Mouse (Mus musculus) bone marrow macrophage, adult 2 months (primary cell): ENCODE results near the gene Spaca4. TPM values are rescaled to one million over a fixed set of nuclear protein-coding genes. Genes with fewer than 3 reads are reported as not detected.

Source experiments
- H3K27ac ChIP-seq: 2 replicates; pipeline ENCODE4 v1.5.1; 2012; ENCODE audit warnings: low read depth, low read length; ENCODE audit not compliant: insufficient read depth
- H3K4me1 ChIP-seq: 2 replicates; pipeline ENCODE4 v1.6.1; 2012; ENCODE audit warnings: low read length; ENCODE audit not compliant: control insufficient read depth, insufficient read depth
- H3K4me3 ChIP-seq: 2 replicates; pipeline ENCODE4 v1.5.1; 2012; ENCODE audit warnings: mild to moderate bottlenecking, low read length, moderate library complexity; ENCODE audit not compliant: insufficient read depth
- CTCF ChIP-seq: IDR thresholded peaks from 2 replicates; pipeline ENCODE4 v1.5.1; 2012; ENCODE audit warnings: low read depth, mild to moderate bottlenecking, low read length, moderate library complexity
- POLR2A ChIP-seq: IDR thresholded peaks from 2 replicates; pipeline ENCODE4 v1.6.1; 2012; ENCODE audit warnings: mild to moderate bottlenecking, low read depth, low read length, borderline replicate concordance
- polyA plus RNA-seq: library from polyadenylated mRNA; stranded (reverse); fragments of >200 nt; gene quantifications from 2 replicates; pipeline ENCODE4 v1.2.4, GENCODE M21; 2012; ENCODE audit not compliant: missing spikeins, insufficient read depth, insufficient read length

Gene Spaca4
- polyA plus RNA-seq, 1 experiment = not detected

DNA sequence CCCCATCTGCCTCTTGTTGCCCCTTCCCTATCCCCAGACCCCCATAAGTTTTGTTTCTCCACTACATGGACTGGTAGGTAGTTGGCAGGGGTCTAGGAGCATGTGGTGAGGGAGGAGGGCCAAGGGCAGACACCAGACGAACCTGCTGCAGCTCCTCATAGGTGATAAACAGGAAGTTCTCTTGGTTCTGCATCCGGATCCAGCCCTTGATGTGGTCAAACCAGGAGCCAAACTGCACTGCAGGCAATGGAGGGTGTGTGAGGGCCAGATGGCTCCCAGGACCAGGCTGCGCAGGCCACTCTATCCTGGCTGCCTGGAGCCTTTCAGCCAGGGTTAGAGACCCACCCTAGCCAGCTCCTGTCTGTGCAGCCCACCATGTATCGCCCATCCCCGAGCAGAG is 7.9 kb upstream of the Spaca4 start:
- H3K4me1 ChIP-seq = no peaks in the 10 kb centered on the region
- TF ChIP-seq CTCF (no peak), POLR2A (no peak)
- H3K4me3 ChIP-seq = no peak overlapping the region
- H3K27ac ChIP-seq = no peak overlapping the region

DNA sequence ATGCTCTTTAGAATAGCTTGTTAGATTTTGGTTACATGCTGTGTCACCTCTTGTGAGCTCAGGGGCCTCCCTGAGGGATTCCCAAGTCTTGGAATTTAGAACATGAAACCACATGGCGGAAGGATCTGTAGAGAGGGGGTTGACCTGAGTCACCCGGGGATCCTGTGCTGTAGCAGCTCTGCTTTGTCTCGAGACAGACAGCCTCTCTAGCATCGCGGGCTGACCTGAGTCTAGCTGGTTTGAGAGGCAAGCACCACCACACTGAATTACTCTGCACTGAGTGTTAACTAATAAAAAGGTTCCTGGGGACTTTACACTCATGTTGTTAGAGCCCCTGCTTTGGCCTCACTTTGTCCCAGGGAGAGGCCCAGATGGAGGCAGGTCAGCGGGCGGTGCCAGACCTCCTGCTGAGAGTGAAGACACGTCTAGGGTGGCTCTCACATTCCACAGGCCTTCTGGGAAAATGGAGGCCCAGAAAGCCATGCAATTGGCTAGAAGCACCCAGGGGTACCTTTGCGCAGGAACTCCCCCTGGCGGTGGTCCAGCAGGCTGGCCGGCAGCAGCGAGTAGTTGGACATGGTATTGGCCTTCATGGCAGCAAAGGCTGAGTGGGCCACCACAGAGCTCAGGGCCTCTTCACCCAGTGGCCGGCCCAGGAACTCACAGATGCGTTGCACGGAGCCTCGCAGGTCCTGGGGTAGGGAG is 5.3 kb upstream of the Spaca4 start:
- TF ChIP-seq CTCF (no peak), POLR2A (no peak)
- H3K4me1 ChIP-seq = no peaks in the 10 kb centered on the region
- H3K27ac ChIP-seq = no peak overlapping the region
- no peak overlapping the region for H3K4me3 ChIP-seq

DNA sequence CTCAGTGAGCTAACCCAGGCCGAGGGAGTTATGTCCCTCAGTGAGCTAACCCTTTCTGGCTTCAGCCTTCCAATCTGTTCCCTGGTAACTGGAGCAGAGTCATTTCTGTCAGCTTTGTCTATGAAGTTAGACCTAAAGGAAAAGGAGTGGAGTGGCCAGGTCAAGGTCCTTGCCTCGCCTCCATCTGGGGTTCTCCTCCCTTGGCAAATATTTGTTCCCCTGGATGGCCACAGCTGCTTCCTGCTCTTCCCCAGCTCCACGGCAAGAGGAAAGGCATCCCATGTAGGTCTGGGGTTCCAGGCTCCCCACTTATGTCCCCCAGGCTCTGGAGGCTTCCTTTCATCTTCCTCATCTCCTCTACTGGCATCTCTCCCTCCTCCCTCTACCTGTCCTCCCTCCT is 2.0 kb upstream of the Spaca4 start:
- H3K27ac ChIP-seq = no peak overlapping the region
- TF ChIP-seq POLR2A = no peak
- no peak for TF ChIP-seq CTCF
- no peak overlapping the region for H3K4me3 ChIP-seq
- no peaks in the 10 kb centered on the region for H3K4me1 ChIP-seq

DNA sequence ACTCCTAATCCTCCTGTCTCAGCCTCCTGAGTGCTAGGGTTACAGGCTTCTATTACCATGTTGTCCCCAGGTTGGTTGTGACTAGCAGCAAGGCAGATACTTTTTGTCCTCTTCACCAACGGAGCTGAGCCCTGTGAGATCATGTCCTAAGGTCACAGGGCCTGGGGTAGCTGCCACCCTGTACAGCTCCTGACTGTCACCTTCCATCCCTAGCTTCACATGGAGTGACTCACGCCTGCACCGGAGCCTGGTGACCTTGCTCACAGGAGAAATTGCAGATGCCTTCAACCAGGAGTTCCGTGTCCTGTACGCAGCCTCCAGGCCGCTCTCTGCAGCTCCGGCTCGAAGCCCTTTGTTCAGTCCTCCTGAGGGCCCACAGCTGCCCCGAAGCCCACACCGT is 806 bp upstream of the Spaca4 start:
- Histone ChIP-seq H3K4me3 (no peak overlapping the region), H3K4me1 (no peaks in the 10 kb centered on the region), H3K27ac (no peak overlapping the region)
- TF ChIP-seq CTCF = no peak
- TF ChIP-seq POLR2A = no peak

DNA sequence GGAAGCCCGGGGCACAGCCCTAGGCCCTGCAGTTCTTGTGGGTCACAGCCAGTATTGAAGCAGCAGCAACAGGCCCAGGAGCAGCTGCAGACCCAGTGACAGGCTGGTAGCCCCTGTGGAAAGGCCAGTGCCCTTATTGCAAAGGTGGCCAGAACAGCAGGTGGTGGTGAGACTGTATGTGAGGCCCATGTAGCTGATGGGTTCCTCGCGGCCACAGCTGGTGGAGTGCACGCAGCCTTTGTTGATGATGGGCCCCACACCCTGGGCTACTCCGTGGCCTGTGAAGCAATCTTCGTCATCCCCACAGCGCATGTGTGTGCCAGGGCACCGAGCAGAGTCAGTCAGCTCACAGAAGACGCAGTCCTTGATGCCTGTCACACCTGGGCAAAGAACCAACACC is 462 bp downstream of the Spaca4 start:
- H3K27ac ChIP-seq = no peak overlapping the region
- no peak overlapping the region for H3K4me3 ChIP-seq
- TF ChIP-seq POLR2A (no peak), CTCF (no peak)
- no peaks in the 10 kb centered on the region for H3K4me1 ChIP-seq

DNA sequence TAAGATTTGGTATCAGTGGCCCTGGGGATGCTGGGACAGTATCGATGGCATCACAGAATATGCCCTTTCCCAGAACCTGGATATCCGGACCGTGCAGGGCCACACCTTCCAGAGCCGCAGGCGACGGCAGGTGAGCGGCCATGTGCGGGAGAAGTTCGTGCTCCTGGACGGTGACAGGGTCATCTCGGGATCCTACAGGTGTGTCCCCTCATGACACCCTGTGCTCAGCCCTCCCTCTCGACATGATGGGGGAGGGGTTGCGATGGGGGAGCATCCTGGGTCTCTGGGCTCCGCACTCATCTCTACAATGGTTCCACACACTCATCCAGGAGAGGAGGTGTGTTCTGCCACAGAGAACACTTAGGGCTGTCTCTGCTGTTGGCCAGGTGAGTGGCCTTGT is 1.8 kb downstream of the Spaca4 start:
- H3K4me1 ChIP-seq = peaks cover 3% of the 10 kb centered on the region; the same call in 1 of the 2 replicates

DNA sequence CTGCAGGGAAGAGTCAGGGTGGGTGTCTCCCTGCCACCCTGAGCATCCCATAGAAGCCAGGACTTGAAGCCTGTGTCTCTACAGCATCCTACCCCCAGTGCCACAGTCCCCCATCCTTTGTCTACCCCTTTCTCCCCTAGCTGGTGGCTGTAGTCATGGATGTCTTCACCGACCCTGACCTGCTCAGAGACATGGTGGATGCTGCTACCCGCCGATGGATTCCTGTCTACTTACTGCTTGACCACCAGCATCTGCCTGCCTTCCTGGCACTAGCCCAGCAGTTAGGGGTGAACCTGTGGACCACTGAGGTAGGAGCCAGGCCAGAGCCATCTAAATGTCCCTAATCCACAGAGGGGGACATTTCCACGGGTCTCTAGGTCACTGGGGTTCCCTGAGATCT is 2.3 kb downstream of the Spaca4 start:
- peaks cover 3% of the 10 kb centered on the region; the same call in 1 of the 2 replicates for H3K4me1 ChIP-seq
- TF ChIP-seq POLR2A (no peak), CTCF (no peak)
- no peak overlapping the region for H3K27ac ChIP-seq
- no peak overlapping the region for H3K4me3 ChIP-seq

More for the DNA sequence above, 1.8 kb downstream of the Spaca4 start:
- H3K27ac ChIP-seq = no peak overlapping the region
- no peak overlapping the region for H3K4me3 ChIP-seq
- TF ChIP-seq POLR2A (no peak), CTCF (no peak)

DNA sequence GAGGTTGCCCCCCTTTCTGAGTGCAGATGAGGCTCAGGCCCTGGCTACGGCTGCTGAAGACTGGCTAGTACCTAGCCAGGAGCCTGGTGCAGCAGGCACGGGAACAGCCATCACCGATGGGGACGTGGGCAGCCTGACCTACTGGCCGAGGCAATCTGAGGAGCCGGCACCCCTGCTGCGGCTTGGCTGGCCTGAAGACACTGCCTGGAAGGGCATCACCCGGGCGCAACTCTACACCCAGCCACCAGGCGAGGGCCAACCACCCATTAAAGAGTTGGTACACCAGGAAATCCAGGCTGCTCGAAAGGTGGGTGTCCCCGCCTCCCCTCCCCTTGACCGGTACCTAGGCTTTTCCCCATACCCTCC is 3.3 kb downstream of the Spaca4 start:
- TF ChIP-seq POLR2A = no peak
- no peak for TF ChIP-seq CTCF
- Histone ChIP-seq H3K4me1 (peaks cover 3% of the 10 kb centered on the region; the same call in 1 of the 2 replicates), H3K27ac (no peak overlapping the region), H3K4me3 (no peak overlapping the region)

DNA sequence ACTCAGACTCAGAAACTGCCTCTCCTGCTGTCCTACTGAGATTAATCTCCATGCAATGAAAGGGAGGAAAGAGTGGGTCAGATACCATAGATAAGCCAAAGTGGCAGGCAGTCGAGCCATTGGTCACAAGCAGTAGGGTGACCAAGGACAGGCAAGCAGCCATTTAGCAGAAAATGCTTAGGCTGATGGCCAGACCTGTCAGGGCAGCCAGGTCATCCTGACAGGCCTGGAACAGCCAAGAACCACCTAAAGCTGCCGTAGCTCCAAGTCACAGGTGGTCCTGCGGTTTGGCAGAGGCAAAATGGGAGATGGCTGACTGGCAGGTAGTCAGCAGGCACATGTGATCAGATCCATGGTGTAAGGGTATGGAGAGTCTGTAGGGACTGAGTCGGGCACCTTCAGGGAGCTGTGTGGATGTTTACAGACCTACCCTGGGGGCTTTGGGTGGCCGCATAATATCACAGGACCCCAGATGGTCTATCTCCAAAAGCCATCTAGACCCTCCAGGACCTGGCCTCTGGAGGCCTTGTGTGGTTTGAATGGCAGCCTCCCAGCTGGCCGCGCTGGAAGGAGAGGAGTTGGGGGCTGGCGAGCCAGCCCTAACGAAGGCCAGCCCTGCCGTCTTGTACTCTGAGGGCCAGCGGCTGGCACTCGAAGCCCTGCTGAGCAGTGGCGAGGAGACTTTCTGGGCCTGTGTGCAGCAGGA is 3.8 kb downstream of the Spaca4 start:
- TF ChIP-seq POLR2A (no peak), CTCF (no peak)
- Histone ChIP-seq H3K4me3 (no peak overlapping the region), H3K27ac (no peak overlapping the region), H3K4me1 (peaks cover 3% of the 10 kb centered on the region; the same call in 1 of the 2 replicates)

DNA sequence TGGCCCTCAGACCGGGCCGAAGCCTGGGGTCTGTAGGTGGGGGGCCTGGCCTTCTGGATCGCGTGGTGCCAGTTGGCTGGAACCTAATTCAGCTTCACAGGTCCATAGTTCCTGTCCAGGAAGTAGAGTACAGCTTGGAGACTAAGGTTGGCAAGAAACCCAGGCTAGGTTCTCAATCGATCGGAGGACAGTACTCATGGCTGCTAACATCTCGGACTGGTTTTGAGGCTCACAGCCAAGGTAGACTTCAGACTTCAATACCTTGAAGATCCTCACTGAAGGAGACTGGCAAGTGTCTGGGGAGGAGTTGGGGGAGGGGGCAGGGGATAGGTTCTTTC is 4.4 kb downstream of the Spaca4 start:
- H3K4me1 ChIP-seq = peaks cover 3% of the 10 kb centered on the region; the same call in 1 of the 2 replicates
- no peak for TF ChIP-seq CTCF
- TF ChIP-seq POLR2A = no peak
- no peak overlapping the region for H3K27ac ChIP-seq
- H3K4me3 ChIP-seq = no peak overlapping the region
